Mouse (Mus musculus): ENCODE data around the gene Tmem60.

GRCm38 (mm10) chr5:20911741-20912140 lies 29.8 kb downstream of the Tmem60 start:
- TF ChIP-seq CTCF (IDR thresholded peaks at IDR 0.05; ENCODE audit: extremely low read depth, insufficient read depth, low read length): no peak
- no peak for TF ChIP-seq POLR2A (IDR thresholded peaks at IDR 0.05; ENCODE audit: extremely low read depth, insufficient read depth, low read length)

Data from cortical plate, adult 2 months (tissue).